Mouse (Mus musculus): ENCODE measurements around the gene Ugt2b38.
"Not testable (repeated sequence)": the region's sequence is repeated elsewhere in the genome, so short reads cannot be mapped to it uniquely, and the experiment has no call there.

Ugt2b38 gene

DNA sequence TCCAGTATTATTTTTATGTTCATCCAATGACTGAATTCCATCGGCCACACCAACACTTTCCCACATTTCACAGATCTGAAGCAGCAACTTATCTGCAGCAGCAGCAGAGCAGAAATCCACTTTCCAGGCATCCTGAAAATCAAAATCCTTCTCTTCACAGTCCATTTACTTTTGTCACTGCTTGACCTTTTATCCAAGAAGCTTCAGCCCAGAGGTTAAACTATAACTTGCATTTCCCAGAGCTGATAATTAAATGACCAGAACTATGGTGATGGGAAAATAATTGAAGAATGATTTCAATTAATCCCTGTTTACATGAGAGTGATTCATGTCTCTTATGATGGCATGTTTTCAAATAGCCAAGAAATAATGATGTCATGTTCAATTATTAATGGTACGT is at the start of gene Ugt2b38:
Gene Ugt2b38 (minus strand): TSS at position 163 of the 400 bp plus-strand sequence.
- DNase-seq (ENCODE audit: low spot score in 2 of 2): not testable (repeated sequence)

DNA sequence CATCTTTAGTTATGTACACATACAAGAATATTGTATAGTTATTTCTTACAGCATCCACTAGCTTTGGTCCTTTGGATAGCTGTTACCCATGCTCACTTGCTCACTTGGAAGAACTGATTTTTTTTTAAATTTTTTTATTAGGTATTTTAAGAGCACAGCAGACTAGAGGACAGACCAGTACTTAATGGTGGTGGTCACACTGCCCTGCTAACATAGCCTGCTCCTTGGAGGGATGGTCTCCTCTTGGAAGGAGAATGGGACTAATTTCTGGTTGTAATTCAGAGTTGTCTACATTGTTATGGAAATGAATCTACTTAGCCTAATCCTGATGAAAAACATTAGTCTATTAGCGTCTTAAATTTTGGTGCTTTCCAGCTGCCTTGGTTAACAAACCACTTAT is 34.8 kb upstream of the Ugt2b38 start:
- no peak for DNase-seq (ENCODE audit: low spot score in 2 of 2)

DNA sequence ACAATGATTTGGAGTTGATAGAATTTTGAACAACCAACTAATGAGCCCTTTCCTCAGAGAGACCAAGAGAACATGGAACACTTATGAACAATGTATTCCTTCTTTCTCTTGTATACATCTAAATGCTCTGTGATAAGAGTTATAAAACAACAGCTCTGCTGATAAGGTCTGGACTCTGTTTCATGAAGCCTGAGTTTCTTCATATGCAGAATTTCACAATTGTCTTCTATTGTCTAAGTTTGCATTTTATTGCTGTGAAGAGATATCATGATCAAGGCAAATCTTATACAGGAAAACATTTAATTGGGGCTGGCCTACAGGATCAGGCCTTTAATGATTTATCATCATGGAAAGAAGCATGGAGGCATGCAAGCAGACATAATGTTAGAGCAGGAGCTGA is 33.7 kb upstream of the Ugt2b38 start:
- no peak for DNase-seq (ENCODE audit: low spot score in 2 of 2)

DNA sequence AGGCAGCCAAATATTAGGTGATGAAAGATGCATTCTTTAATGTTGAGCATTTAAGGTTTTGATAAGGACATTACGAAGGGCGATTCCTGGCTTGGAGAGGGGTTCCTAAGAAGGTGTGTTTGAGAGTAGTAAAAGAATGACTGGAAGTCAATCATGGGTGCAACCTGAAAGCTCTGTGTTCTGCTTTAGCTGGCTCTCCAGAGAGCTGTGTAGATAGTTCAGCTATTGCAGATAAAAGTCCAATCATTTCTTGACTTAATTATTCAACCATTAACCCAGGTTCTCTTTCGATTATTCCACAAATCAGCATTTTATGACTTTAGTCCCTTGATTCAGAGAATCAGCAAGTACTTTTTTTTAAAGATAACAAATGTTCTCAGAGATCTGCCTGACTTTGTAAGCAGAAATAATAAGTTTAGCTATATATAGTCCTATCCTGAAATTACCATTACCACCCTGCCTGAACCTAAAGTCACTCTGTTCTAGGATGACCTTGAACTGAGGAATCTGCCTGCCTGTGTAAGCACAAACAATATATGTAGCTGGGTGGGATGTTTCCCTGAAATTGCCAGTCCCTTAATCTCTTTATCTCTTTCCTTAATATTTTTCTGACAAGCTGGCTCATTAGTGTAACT is 32.3 kb upstream of the Ugt2b38 start:
- no peak for DNase-seq (ENCODE audit: low spot score in 2 of 2)

DNA sequence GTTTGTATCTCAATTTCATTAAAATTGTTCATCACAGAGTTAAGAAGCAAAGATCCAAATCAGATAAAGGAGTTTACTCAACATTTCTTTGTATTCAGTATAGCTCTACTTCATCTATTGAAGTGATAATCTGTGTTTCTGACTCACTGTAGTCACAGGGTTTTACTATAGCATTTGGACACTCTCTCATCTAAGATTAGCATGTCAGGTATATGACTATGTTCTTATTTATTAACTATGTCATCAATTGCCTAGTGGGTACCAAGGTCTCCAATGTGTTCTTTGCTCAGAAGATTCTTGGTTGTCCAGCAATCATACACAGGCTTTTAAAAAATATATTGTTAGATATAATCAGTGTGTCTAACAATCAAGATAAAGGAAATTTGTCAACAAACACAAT is 31.5 kb upstream of the Ugt2b38 start:
- no peak for DNase-seq (ENCODE audit: low spot score in 2 of 2)

DNA sequence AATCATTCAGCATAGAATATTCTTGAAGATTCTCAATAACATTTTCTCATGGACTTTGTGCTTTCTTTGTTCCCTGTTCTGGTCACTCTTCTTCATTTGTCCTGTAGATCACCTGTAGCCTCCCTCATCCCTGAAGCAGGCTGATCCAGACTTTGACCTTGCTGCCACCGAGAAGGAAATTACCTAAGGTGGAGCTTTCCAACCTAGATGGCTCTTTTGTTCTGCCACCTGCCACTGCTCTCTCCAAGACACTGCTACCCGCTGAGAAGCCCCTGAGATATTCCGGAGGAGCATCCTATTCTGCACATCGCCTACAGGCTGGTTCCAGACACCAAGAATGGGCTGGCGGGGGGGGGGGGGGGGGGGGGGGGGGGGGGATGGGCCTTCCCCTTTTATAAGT is 28.5 kb upstream of the Ugt2b38 start:
- DNase-seq (ENCODE audit: low spot score in 2 of 2): not testable (repeated sequence)

DNA sequence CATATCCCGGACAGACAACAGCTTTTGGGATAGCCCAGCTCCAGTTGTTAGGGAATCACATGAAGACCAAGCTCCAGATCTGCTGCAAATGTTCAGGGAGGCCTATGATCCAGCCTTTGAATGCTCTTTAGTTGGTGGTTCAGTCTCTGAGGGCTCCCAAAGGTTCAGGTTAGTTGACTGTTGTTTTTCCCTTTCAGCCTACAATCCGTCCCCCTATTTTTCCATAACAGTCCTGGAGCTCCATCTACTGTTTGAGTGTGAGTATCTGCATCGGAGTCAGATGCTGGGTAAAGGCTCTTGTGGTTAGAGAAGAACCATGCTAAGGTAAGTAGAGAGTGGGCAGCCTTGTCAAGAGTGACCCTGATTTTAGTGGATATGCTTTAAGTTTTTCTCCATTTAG is 12.3 kb upstream of the Ugt2b38 start:
- DNase-seq (ENCODE audit: low spot score in 2 of 2): peak in 1 of 2 experiments; percentile 4

DNA sequence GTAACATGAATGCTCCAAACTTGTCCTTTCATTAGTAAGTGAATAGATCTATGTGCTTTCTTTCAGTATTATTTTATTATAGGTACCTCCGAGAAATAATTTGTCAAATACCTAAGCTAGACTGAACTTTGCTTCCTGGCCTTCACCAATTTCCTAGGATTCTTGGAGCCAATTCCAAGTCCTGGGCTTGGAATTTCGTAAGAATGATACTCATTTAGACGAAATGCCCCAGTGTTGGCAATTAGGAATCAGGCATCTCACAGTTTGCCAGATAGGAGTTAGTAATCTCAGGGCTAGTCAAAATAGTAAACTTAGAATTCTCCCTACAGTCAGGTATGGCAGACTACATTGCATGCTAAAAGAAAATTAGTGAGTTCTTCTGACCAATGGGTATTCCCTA is 1.7 kb upstream of the Ugt2b38 start:
- no peak for DNase-seq (ENCODE audit: low spot score in 2 of 2)

DNA sequence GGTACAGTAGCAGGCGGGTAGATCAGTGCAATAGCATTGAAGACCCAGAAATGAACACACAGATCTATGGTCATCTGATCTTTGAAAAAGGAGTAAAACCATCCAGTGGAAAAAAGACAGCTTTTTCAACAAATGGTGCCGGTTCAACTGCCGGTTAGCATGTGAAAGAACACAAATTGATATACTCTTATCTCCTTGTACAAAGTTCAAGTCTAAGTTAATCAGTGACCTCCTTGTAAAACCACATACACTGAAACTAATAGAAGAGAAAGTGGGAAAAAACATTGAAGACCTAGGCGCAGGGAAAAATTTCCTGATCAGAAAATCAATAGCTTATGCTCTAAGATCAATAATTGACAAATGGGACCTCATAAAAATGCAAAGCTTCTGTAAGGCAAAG is 27.0 kb downstream of the Ugt2b38 start:
- no peak for DNase-seq (ENCODE audit: low spot score in 2 of 2)

DNA sequence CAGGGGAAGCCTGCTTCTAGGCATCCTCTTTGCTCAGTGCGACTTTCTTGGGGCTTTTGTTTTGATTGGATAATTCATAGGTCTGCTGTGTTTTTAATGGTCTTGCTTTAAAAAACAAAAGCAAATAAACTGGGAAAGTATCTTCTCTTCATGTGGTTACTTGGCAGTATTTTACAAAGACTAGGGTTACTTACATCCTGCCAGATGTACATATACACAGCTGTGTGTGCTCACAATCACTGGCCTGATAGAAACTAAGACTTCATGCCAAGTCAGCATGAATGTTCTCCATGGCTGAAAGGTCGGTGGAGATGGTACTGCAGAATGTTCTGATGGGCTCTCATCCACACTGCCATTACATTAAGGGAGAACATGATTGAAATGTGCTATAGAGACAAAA is 33.2 kb downstream of the Ugt2b38 start:
- DNase-seq (ENCODE audit: low spot score in 2 of 2): no peak

DNA sequence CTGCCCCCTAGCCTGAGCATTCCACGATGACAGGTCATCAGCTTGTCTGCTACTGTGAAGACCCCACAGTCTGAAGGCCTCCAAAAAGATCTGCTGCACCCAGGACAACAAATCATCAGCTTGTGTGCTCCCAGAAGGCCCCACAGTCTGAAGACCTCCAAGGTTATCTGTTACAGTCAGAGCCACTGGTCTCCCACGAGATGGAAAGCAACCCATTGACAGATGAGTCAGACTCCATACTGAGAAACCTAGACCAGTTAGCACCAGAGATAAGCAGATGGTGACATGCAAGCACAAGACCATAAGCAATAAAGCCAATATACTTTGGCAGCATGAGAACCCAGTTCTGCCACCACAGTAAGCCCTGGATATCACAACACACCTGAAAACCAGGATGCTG is 43.8 kb downstream of the Ugt2b38 start:
- DNase-seq (ENCODE audit: low spot score in 2 of 2): no peak

DNA sequence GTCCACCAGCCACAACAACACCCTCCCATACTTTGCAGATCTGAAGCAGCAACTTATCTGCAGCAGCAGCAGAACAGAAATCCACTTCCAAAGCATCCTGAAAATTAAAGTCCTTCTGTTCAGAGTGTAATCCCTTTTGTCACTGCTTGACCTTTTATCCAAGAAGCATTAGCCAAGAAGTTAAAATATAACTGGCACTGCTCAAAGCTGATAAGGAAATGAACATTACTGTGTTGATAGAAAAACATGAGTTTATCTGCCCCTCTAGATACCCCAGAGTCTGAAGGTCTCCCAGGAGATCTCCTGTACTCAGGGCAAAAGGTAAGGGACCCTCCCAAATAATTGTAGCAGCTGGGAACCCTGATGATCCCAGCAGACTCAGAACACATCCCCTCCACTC is 44.2 kb downstream of the Ugt2b38 start:
- no peak for DNase-seq (ENCODE audit: low spot score in 2 of 2)

DNA sequence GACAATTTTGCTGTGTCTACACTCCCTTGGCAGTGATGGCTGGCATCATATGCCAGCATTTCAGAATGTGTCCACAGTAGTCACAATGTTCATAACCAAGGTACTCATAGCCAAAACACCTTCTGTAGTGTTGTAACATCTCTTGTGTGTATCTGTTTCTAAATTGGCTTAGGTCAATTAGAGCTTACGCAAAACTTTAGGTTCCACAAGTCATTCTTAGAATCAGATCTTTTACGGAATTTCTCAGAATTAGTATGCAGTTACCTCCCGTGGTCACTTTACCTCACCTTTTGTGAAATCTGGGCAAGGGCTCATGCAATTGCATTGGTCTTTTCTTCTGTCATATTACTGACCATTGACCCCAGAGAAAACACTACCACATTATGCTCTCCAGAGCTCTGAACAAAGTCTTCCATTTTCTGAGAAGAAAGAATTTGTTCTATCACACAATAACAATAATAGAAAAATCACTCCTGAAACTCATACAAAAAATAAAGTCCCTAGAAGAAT is 48.1 kb downstream of the Ugt2b38 start:
- DNase-seq (ENCODE audit: low spot score in 2 of 2): no peak

DNA sequence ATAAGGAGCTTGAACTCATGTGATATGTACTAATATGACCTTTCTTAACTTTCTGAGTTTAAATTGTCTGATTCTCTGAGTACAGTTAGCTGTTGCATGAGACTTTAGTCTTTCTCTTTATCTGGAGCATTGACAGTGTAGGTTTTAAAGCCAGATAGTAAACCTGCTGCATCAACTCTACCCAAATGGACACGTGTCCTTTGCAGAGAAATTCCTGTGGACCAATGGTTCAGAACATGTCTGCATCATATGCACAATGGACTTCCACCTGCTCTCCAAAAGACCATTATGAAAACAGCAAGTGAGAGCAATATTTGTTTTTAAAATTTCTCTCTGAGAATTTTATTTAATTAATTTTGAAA is 50.5 kb downstream of the Ugt2b38 start:
- no peak for DNase-seq (ENCODE audit: low spot score in 2 of 2)

DNA sequence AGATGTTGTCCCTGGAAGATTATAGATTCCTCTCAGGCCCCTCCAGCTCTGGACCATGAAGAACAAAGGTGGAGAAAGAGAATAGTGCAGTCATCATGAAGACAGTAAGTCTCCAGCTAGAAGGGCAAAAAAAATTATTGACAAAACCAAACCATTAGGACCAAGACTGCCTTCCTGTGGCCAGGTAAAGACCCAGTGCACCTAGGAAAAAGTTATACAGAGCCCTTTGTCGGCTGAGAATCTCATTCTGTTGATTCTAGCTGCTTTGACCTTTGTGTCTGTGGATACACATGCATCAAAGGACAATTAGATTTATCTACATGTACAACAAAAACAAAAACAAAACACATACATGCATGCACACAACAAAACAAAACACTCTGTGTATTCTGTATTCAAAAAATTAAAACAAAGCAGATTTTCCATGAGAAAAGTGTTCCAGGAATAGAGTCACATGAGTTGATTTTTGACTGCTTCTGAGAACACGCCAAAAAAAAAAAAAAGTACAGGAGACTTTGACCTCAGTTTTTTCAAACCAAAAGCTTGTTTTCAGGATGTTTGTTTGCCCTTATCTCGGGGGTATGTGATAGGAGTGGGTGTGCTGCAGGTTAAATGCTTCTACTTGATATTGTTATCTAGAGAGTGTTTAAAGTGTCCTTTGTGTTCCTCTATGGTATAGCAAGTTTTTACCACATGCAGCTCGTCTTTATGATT is 51.1 kb downstream of the Ugt2b38 start:
- not testable (repeated sequence) for DNase-seq (ENCODE audit: low spot score in 2 of 2)

Data from frontal cortex, postnatal 10 days (tissue).